Mouse (Mus musculus) heart, embryonic 10.5 days (tissue): ENCODE measurements around the gene Plekhg3. TPM values are rescaled to one million over a fixed set of nuclear protein-coding genes. Genes with fewer than 3 reads are reported as not detected.

ENCODE experiments used
- DNase-seq: peaks from one replicate; pipeline ENCODE4 v3.0.0-alpha.2; 2017; ENCODE audit warnings: low spot score
- H3K27ac ChIP-seq: fragments of 300-500 bp; sonication (generic); 2 replicates; pipeline ENCODE4 v1.5.1; 2016; ENCODE audit warnings: mild to moderate bottlenecking
- H3K27me3 ChIP-seq: fragments of 300-500 bp; sonication (generic); 2 replicates; pipeline ENCODE4 v1.6.1; 2016; ENCODE audit warnings: mild to moderate bottlenecking; ENCODE audit not compliant: poor library complexity, insufficient read depth, severe bottlenecking
- H3K36me3 ChIP-seq: fragments of 300-500 bp; sonication (generic); 2 replicates; pipeline ENCODE4 v1.6.1; 2016; ENCODE audit warnings: mild to moderate bottlenecking, moderate library complexity
- H3K4me1 ChIP-seq: fragments of 300-500 bp; sonication (generic); 2 replicates; pipeline ENCODE4 v1.6.1; 2016; ENCODE audit warnings: mild to moderate bottlenecking
- H3K4me3 ChIP-seq: fragments of 300-500 bp; sonication (generic); 2 replicates; pipeline ENCODE4 v1.5.1; 2016; ENCODE audit warnings: mild to moderate bottlenecking, moderate library complexity
- H3K9me3 ChIP-seq: fragments of 300-500 bp; sonication (generic); 2 replicates; pipeline ENCODE4 v1.6.1; 2016; ENCODE audit warnings: mild to moderate bottlenecking, moderate library complexity
- WGBS: fragments of 180-500 bp; shearing (Covaris S2); methylation state at CpG from one replicate; pipeline ENCODE4 v1.1.7; 2016; 5-methylcytosine and 5-hydroxymethylcytosine counted together
- polyA plus RNA-seq: library from polyadenylated mRNA; unstranded; fragments of >200 nt; fragmentation: Nextera tagmentation; extraction: Ambion mirVana; gene quantifications from 2 replicates; pipeline ENCODE4 v1.2.1, GENCODE M21; 2016

Plekhg3 gene
- polyA plus RNA-seq, 1 experiment from 2014 or later = 5.1 TPM

- no peaks in the 10 kb centered on the region for H3K9me3 ChIP-seq
- peaks cover 21% of the 10 kb centered on the region for H3K4me1 ChIP-seq
- 47% methylated on average over 15 of the region's 15 CpGs for WGBS
- H3K36me3 ChIP-seq = peaks cover 21% of the 10 kb centered on the region; the same call in 1 of the 2 replicates
- peaks cover 13% of the 10 kb centered on the region for H3K27me3 ChIP-seq
- no peak overlapping the region for H3K4me3 ChIP-seq
- no peak overlapping the region for H3K27ac ChIP-seq
- peak; percentile 86 for DNase-seq
Measured at GRCm38 (mm10) chr12:76596292-76597023, 65.8 kb downstream of the Plekhg3 start.

DNA sequence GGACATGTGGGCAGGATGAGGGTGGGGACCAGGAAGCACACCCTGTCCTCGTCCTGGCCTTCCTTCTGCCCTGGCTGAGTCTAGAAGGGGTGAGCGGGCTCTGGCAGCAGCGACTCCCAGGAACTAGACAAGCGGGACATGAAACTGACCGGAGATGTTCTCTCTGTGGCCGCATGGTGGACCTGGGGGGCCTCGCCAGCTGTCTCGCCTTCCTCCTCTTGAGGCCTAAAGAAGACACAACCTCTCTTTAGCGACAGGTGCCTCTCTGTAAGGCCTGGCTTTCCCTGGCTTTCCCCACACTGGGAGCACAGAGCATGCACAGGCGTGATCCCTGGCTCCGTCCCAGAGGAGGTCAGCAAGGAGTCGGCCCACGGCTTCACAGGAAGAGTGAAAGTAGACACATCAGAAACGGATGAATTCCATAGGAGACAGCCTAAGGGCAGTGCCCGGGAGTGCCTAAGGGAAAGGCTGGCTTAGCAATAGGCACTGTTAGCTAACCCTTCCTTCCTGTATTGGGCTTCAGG, 66.9 kb downstream of the Plekhg3 start:
- H3K4me3 ChIP-seq = no peak overlapping the region
- no peaks in the 10 kb centered on the region for H3K9me3 ChIP-seq
- no peak overlapping the region for H3K27ac ChIP-seq
- 79% methylated on average over 15 of the region's 15 CpGs for whole genome bisulfite sequencing
- peaks cover 13% of the 10 kb centered on the region for H3K27me3 ChIP-seq
- DNase-seq = no peak
- H3K36me3 ChIP-seq = peaks cover 25% of the 10 kb centered on the region; the same call in 1 of the 2 replicates
- H3K4me1 ChIP-seq = peaks cover 21% of the 10 kb centered on the region

GRCm38 (mm10) chr12:76598196-76598928, 67.7 kb downstream of the Plekhg3 start:
- no peak overlapping the region; the same call in 1 of the 2 replicates for H3K27ac ChIP-seq
- peaks cover 21% of the 10 kb centered on the region for H3K4me1 ChIP-seq
- DNase-seq = no peak
- no peak overlapping the region for H3K4me3 ChIP-seq
- H3K36me3 ChIP-seq = peaks cover 29% of the 10 kb centered on the region
- no peaks in the 10 kb centered on the region for H3K9me3 ChIP-seq
- H3K27me3 ChIP-seq = peaks cover 16% of the 10 kb centered on the region
- WGBS = 76% methylated on average over 24 of the region's 24 CpGs

GRCm38 (mm10) chr12:76603779-76604178, 73.1 kb downstream of the Plekhg3 start:
- whole genome bisulfite sequencing = 88% methylated on average over 9 of the region's 9 CpGs
- Histone ChIP-seq H3K4me1 (no peaks in the 10 kb centered on the region), H3K27me3 (peaks cover 15% of the 10 kb centered on the region; the same call in 1 of the 2 replicates), H3K9me3 (no peaks in the 10 kb centered on the region), H3K4me3 (no peak overlapping the region), H3K36me3 (peaks cover 26% of the 10 kb centered on the region), H3K27ac (no peak overlapping the region)
- DNase-seq = peak; percentile 74

- peaks cover 16% of the 10 kb centered on the region; the same call in 1 of the 2 replicates for H3K27me3 ChIP-seq
- DNase-seq = no peak
- peaks cover 23% of the 10 kb centered on the region for H3K36me3 ChIP-seq
- H3K4me1 ChIP-seq = peaks cover 3% of the 10 kb centered on the region
- H3K27ac ChIP-seq = no peak overlapping the region
- 88% methylated on average over 4 of the region's 4 CpGs for WGBS
- no peaks in the 10 kb centered on the region for H3K9me3 ChIP-seq
- no peak overlapping the region for H3K4me3 ChIP-seq
Measured at GRCm38 (mm10) chr12:76604546-76604945, 73.9 kb downstream of the Plekhg3 start.

DNA sequence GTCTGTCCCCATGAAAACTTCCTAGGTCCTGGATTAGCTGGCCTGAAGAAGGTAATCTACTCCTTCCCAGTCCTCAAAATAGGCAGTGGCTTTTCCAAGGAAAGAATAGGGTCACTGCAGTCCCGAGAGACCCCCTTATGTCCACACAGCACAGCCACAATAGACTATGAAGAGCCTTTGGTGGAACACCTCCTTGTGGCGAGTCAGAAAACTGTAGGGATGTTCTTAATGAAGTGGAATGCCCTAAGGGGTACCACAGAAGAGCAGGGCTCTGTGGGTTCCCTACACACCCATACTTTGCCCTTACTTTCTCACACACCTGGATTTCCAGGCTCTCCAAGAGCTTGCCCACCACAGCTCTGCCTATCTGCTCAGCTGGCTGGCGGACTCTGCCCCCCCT, 75.1 kb downstream of the Plekhg3 start:
- Histone ChIP-seq H3K4me3 (no peak overlapping the region), H3K36me3 (peaks cover 21% of the 10 kb centered on the region), H3K4me1 (peaks cover 3% of the 10 kb centered on the region), H3K9me3 (no peaks in the 10 kb centered on the region), H3K27me3 (peaks cover 16% of the 10 kb centered on the region; the same call in 1 of the 2 replicates), H3K27ac (no peak overlapping the region)
- no peak for DNase-seq
- 64% methylated on average over 3 of the region's 3 CpGs for WGBS

DNA sequence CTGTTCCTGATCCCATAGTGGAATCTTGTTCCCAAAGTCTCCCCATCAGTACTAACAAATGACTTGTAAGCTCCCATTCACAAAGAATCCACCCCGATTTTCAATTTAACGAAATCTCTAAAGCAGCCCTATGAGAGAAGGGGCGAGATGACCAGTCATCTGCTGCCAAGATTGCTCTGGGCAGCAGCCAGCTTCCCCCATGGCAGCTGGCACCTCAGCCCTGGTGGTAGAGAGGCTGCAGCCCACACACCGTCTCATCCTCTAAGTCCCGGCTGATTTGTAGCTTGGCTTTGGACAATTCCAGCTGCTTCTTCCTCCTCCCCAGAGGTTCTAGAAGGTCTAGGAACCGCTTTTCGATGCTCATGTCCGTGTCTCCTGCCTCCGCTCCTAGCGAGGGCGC, 77.5 kb downstream of the Plekhg3 start:
- Histone ChIP-seq H3K36me3 (peaks cover 28% of the 10 kb centered on the region), H3K27ac (no peak overlapping the region), H3K4me3 (no peak overlapping the region), H3K27me3 (peaks cover 14% of the 10 kb centered on the region; the same call in 1 of the 2 replicates), H3K4me1 (peaks cover 3% of the 10 kb centered on the region), H3K9me3 (no peaks in the 10 kb centered on the region)
- DNase-seq = no peak
- WGBS = 86% methylated on average over 11 of the region's 11 CpGs

GRCm38 (mm10) chr12:76608997-76609565, 78.4 kb downstream of the Plekhg3 start:
- Histone ChIP-seq H3K9me3 (no peaks in the 10 kb centered on the region), H3K27ac (no peak overlapping the region), H3K4me1 (peaks cover 3% of the 10 kb centered on the region), H3K27me3 (peaks cover 12% of the 10 kb centered on the region; the same call in 1 of the 2 replicates), H3K36me3 (peaks cover 22% of the 10 kb centered on the region), H3K4me3 (no peak overlapping the region)
- no peak for DNase-seq
- 70% methylated on average over 15 of the region's 15 CpGs for WGBS

DNA sequence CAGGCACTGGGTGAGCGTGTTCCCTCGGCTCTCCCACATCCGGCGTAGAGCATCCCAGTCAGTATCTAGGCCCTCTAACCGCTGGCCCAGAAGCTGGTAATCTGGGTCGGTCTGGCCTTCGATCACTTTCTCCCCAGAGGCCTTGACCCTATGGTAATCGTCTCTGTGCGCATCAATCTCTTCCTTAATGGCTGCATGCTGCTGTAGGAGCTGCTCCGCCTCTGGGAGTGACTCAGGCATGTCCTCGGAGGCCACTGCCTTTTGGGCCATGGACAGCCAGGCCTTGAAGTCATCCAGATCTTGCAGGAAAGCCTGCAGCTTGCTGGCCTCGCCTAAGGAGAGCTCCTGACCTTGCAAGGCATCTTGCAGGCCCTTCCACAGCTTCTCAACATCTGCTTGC, 81.9 kb downstream of the Plekhg3 start:
- Histone ChIP-seq H3K4me3 (no peak overlapping the region), H3K27me3 (peaks cover 5% of the 10 kb centered on the region; the same call in 1 of the 2 replicates), H3K27ac (no peak overlapping the region), H3K36me3 (peaks cover 30% of the 10 kb centered on the region), H3K9me3 (no peaks in the 10 kb centered on the region), H3K4me1 (peaks cover 7% of the 10 kb centered on the region)
- WGBS = 85% methylated on average over 12 of the region's 12 CpGs
- no peak for DNase-seq

GRCm38 (mm10) chr12:76614868-76615579, 84.3 kb downstream of the Plekhg3 start:
- WGBS = 75% methylated on average over 12 of the region's 12 CpGs
- Histone ChIP-seq H3K4me3 (no peak overlapping the region), H3K27ac (0 out of 2 replicates have a peak overlapping the region, but pooled peaks have one; percentile 8), H3K9me3 (no peaks in the 10 kb centered on the region), H3K36me3 (peaks cover 37% of the 10 kb centered on the region), H3K27me3 (0 out of 2 replicates have a peak, but pooled peaks cover 3% of the 10 kb centered on the region), H3K4me1 (peaks cover 12% of the 10 kb centered on the region; the same call in 1 of the 2 replicates)
- DNase-seq = no peak

- 0 out of 2 replicates have a peak overlapping the region, but pooled peaks have one; percentile 8 for H3K27ac ChIP-seq
- 89% methylated on average over 4 of the region's 4 CpGs for WGBS
- H3K9me3 ChIP-seq = no peaks in the 10 kb centered on the region
- DNase-seq = no peak
- H3K27me3 ChIP-seq = 0 out of 2 replicates have a peak, but pooled peaks cover 3% of the 10 kb centered on the region
- H3K36me3 ChIP-seq = peaks cover 35% of the 10 kb centered on the region
- no peak overlapping the region for H3K4me3 ChIP-seq
- H3K4me1 ChIP-seq = peaks cover 12% of the 10 kb centered on the region; the same call in 1 of the 2 replicates
Measured at GRCm38 (mm10) chr12:76615580-76615937, 84.9 kb downstream of the Plekhg3 start.

DNA sequence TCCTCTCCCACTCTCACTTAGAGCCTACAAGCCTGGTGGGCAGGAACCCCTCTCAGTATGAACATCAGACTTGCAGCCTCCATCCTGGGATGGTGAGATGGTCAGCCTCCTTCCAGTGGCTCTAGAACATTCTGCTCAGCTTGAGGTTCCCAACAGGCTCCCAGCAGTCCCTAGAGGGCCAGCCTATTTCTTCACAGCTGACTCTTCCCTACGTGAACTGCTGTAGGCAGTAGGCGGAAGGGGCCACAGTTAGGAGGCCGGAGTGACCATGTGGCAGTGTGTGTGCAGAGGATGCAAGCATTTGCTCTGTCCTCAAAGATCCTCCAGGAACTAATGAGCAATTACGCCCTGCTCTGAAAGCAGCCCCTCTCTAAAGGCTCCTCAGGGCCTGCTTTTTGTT, 87.5 kb downstream of the Plekhg3 start:
- no peak for DNase-seq
- Histone ChIP-seq H3K4me3 (no peak overlapping the region), H3K4me1 (peaks cover 20% of the 10 kb centered on the region), H3K27ac (no peak overlapping the region), H3K36me3 (peaks cover 24% of the 10 kb centered on the region), H3K27me3 (0 out of 2 replicates have a peak, but pooled peaks cover 3% of the 10 kb centered on the region), H3K9me3 (no peaks in the 10 kb centered on the region)
- 78% methylated on average over 4 of the region's 4 CpGs for WGBS
